Mouse (Mus musculus) urinary bladder, postnatal 0 days (tissue): Measurements from ENCODE around the gene Psen1. TPM values are rescaled to one million over a fixed set of nuclear protein-coding genes. Genes with fewer than 3 reads are reported as not detected.

Experiments
- polyA plus RNA-seq: library from polyadenylated mRNA; unstranded; fragments of >200 nt; fragmentation: Nextera tagmentation; extraction: Ambion mirVana; gene quantifications from 2 replicates; pipeline ENCODE4 v1.2.1, GENCODE M21; 2015

Psen1 gene
- 57.8 and 61.9 TPM in 2 replicates for polyA plus RNA-seq

DNA sequence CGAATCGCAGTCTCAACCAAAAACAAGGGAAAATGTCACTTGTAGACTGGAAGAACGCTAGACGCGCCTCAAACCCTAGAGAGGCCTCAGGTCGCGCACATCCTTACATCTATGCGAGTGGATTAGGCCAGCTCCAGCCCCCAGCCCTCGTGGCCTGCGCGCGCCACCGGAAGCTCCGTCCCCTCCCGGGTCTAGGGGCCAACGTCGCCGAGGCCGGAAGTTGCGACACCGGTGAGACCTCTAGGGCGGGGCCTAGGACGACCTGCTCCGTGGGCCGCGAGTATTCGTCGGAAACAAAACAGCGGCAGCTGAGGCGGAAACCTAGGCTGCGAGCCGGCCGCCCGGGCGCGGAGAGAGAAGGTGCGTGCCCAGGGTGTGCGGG lies at the start of gene Psen1:
Gene Psen1, plus strand, starts transcription at position 219 of the 382 bp plus-strand sequence.

DNA sequence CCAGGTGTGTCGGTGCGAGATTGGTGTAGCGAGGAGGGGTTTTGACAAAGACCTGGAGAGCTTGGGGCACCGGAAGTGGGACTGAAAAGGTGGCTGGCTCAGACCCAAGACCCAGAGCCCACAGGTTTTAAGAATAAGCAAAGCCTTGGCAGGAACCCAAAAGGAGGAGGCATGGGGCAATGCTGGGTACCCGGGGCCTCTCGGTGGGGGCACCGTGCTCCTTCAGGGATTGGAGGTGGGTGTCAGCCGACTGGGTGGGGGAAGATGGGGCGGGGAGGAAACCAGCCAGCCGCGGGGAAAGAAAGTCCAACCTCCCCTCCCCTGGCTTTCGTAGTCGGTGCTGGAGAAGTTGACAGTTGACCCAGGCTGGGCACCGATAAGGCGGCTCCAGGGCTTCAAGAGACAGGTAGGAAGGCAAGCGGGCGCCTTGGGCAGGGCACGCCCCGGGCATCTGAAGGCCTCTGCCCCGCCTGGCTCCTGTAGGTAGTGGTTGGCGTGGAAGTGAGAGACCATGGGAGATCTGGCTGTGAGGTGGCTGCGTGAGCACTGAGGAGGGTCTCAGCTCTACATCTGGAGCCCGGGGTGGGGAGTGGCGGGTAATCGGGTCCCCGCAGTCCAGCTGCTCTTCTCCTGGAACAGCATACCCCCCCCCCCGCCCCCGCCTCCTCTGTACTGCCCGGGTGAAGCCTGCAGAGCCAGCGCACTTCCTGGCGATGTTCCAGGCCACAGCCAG lies 75.5 kb downstream of the Psen1 start, which contains the start of gene Papln:
Gene Papln, plus strand, starts transcription at position 324 of the 733 bp plus-strand sequence.

Other genes with a start within 250 kb of the Psen1 start
- 4.5 and 6.7 TPM in 2 replicates for gene Dpf3, start 200.4 kb upstream of the Psen1 start, polyA plus RNA-seq
- 23.5 and 23.9 TPM in 2 replicates for gene Dcaf4, start 167.7 kb upstream of the Psen1 start, polyA plus RNA-seq
- gene Zfyve1, start 90.9 kb upstream of the Psen1 start, polyA plus RNA-seq: 8.1 and 9.8 TPM in 2 replicates
- gene Rbm25, start 56.9 kb upstream of the Psen1 start, polyA plus RNA-seq: 123 and 128 TPM in 2 replicates
- gene Papln, start 75.5 kb downstream of the Psen1 start, polyA plus RNA-seq: 1.3 and 1.9 TPM in 2 replicates
- 16.8 and 23.8 TPM in 2 replicates for gene Numb, start 233.8 kb downstream of the Psen1 start, polyA plus RNA-seq